Mouse (Mus musculus) liver, embryonic 16.5 days (tissue): ENCODE measurements around the gene Snx10. TPM values are rescaled to one million over a fixed set of nuclear protein-coding genes. Genes with fewer than 3 reads are reported as not detected.

ENCODE experiments used
- ATAC-seq: fragments of 200-750 bp; cut with Nextera tagmentation; 2 replicates; pipeline ENCODE4 v1.8.0; 2017; ENCODE audit warnings: low read depth, mild to moderate bottlenecking, moderate number of reproducible peaks, moderate library complexity
- H3K27ac ChIP-seq: fragments of 300-500 bp; sonication (generic); 2 replicates; pipeline ENCODE4 v1.5.1; 2014; ENCODE audit warnings: mild to moderate bottlenecking, low read length
- H3K27me3 ChIP-seq: fragments of 300-500 bp; sonication (generic); 2 replicates; pipeline ENCODE4 v1.6.1; 2014; ENCODE audit warnings: low read depth, low read length, mixed read lengths; ENCODE audit not compliant: control insufficient read depth, insufficient read depth
- H3K36me3 ChIP-seq: fragments of 300-500 bp; sonication (generic); 2 replicates; pipeline ENCODE4 v1.6.1; 2014; ENCODE audit warnings: mild to moderate bottlenecking; ENCODE audit not compliant: control insufficient read depth, insufficient read depth
- H3K4me1 ChIP-seq: fragments of 300-500 bp; sonication (generic); 2 replicates; pipeline ENCODE4 v1.6.1; 2014; ENCODE audit warnings: low read depth, low read length, mixed read lengths; ENCODE audit not compliant: control insufficient read depth
- H3K4me2 ChIP-seq: fragments of 300-500 bp; sonication (generic); 2 replicates; pipeline ENCODE4 v1.6.1; 2014; ENCODE audit warnings: low read depth, low read length, mixed read lengths
- H3K4me3 ChIP-seq: fragments of 300-500 bp; sonication (generic); 2 replicates; pipeline ENCODE4 v1.5.1; 2014; ENCODE audit warnings: low read depth, mild to moderate bottlenecking, low read length
- H3K9ac ChIP-seq: fragments of 300-500 bp; sonication (generic); 2 replicates; pipeline ENCODE4 v1.6.1; 2014; ENCODE audit warnings: low read depth, low read length
- H3K9me3 ChIP-seq: fragments of 300-500 bp; sonication (generic); replicated peaks from 2 replicates; pipeline ENCODE4 v1.6.1; 2016; ENCODE audit warnings: low read length; ENCODE audit not compliant: control insufficient read depth
- WGBS: fragments of 180-500 bp; shearing (Covaris S2); extraction: QIAGEN DNeasy Blood & Tissue Kit; methylation state at CpG from one replicate; pipeline ENCODE4 v1.1.7; 2014; ENCODE audit not compliant: insufficient replicate concordance; 5-methylcytosine and 5-hydroxymethylcytosine counted together
- polyA plus RNA-seq: library from polyadenylated mRNA; unstranded; fragments of >200 nt; fragmentation: Nextera tagmentation; extraction: Ambion mirVana; gene quantifications from 2 replicates; pipeline ENCODE4 v1.2.1, GENCODE M21; 2015

The Snx10 gene
- polyA plus RNA-seq, 1 experiment from 2014 or later: 8.8 TPM

DNA sequence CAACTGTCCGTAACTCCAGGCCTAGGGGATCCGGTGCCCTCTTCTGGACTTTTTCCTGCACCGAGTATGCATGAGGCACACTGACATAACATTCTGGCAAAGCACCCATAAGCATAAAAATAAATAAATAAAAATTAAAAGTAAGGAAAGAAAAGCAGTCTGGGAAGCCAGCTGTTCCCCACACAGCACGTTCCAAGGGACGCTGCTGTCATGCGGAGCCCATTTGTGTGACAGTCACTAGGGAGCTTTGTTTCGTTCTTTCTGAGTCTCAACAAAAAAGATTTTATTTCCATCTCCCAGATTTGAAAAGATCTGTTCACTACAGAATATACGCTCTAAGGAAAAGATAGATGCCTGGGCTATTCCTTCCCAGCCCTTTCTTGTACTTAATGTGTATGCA is 45.4 kb downstream of the Snx10 start:
- Histone ChIP-seq H3K4me1 (no peaks in the 10 kb centered on the region; the same call in 1 of the 2 replicates), H3K27me3 (no peaks in the 10 kb centered on the region), H3K36me3 (no peaks in the 10 kb centered on the region), H3K9ac (no peak overlapping the region), H3K4me2 (no peak overlapping the region), H3K9me3 (no peaks in the 10 kb centered on the region), H3K27ac (no peak overlapping the region), H3K4me3 (no peak overlapping the region)
- 82% methylated on average over 8 of the region's 8 CpGs for WGBS
- no peak for ATAC-seq

DNA sequence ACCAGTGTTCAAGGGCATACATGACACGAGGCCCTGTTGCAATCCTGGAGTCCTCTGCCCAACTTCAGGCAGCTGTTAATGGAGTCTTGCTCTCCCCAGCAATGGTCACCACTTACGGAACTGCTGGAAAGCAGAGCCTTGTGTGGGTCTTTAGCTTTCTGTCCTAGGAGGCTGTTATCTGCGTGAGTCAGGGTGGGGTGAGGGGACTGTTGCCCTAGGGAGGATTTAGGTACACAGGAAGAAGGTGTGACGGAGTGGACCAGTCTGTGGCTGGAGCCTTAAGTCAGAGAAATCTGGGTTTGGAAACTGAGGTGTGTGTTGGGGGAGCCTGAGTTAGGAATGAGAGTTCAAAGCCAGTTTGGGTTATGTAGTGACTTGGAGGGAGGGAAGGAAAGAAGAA is 49.4 kb downstream of the Snx10 start:
- Histone ChIP-seq H3K4me2 (no peak overlapping the region), H3K9ac (no peak overlapping the region), H3K36me3 (no peaks in the 10 kb centered on the region), H3K27me3 (no peaks in the 10 kb centered on the region), H3K27ac (no peak overlapping the region), H3K4me1 (no peaks in the 10 kb centered on the region; the same call in 1 of the 2 replicates), H3K4me3 (no peak overlapping the region), H3K9me3 (no peaks in the 10 kb centered on the region)
- WGBS: 49% methylated on average over 4 of the region's 4 CpGs
- no peak for ATAC-seq

DNA sequence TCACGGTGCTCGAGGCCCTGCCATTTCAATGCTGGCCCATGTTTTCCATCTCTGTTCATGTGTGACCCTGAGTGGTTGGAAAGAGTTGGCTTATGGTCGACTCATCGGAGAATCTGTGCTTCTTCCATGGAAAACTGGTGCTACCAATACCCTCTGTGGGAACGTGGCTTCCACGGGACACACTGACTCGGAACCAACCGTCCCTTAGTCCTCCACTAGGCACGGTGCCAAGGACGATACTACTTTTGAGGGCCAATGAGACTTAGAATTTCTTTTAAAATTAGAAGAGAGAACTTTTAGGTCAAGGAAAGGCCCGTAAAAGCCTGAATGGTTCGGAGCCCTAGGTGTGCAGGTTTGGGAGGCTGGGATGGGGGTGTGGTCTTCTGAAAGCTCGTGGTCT is 50.4 kb downstream of the Snx10 start:
- H3K9me3 ChIP-seq: no peaks in the 10 kb centered on the region

DNA sequence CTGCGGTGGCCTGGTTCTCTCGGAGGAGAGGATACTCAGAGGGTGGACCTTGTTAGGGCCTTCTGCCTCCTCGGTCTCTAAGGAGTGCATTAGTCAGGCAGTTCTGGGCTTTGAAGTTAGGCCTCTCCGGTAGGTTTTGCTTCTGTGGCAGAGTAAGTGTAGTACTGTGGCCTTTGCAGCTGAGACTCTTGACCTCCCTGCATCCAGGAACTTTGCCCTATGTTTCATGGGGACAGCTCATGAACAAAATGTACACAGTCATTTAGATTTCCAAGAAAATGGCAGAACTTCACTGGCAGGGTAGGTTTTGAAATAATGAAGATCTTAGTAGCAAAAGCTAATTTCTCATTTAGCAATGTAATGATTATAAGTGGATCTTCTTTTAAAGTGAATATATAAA is 54.7 kb downstream of the Snx10 start:
- ATAC-seq: 0 out of 2 replicates have a peak, but pooled peaks have one; percentile 19
- Histone ChIP-seq H3K9ac (no peak overlapping the region), H3K36me3 (no peaks in the 10 kb centered on the region), H3K27ac (no peak overlapping the region), H3K4me1 (no peaks in the 10 kb centered on the region; the same call in 1 of the 2 replicates), H3K4me3 (no peak overlapping the region), H3K9me3 (no peaks in the 10 kb centered on the region), H3K27me3 (no peaks in the 10 kb centered on the region), H3K4me2 (no peak overlapping the region)
- 63% methylated on average over 4 of the region's 4 CpGs for WGBS

More for the DNA sequence above, 50.4 kb downstream of the Snx10 start:
- H3K4me1 ChIP-seq: no peaks in the 10 kb centered on the region; the same call in 1 of the 2 replicates
- no peaks in the 10 kb centered on the region for H3K27me3 ChIP-seq
- H3K36me3 ChIP-seq: no peaks in the 10 kb centered on the region
- no peak overlapping the region for H3K27ac ChIP-seq
- H3K9ac ChIP-seq: no peak overlapping the region
- H3K4me2 ChIP-seq: no peak overlapping the region
- ATAC-seq: no peak
- WGBS: 67% methylated on average over 13 of the region's 13 CpGs
- H3K4me3 ChIP-seq: no peak overlapping the region

DNA sequence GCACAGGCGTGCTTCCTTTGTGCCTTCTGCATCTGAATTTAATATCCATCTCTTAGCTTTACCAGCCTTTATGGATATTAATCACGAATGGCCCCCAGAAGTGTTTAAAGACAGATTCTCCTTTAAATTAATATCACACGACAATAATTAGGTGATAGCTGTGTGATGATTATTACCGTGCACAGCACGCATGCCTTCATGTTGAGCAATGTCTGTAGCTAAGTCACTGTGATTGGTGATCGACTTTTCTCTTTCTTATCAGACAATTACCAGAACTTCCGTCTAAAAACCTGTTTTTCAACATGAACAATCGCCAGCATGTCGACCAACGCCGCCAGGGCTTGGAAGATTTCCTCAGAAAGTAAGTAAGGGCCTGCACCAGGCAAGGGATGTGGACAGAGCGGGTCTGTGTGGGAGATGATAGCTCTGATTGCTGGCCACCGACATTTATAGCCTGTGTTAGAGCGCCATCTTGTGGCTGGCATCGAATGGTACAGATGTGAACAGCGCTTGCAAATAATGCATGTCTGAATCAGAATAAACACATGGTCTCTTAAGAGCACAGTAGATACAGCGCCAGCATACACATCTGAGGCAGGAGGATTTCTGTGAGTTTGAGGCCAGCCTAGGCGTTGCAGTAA is 56.5 kb downstream of the Snx10 start:
- WGBS: 17% methylated on average over 18 of the region's 18 CpGs
- Histone ChIP-seq H3K4me3 (no peak overlapping the region), H3K4me2 (no peak overlapping the region), H3K4me1 (no peaks in the 10 kb centered on the region; the same call in 1 of the 2 replicates), H3K36me3 (no peaks in the 10 kb centered on the region), H3K9ac (no peak overlapping the region), H3K27ac (no peak overlapping the region), H3K9me3 (no peaks in the 10 kb centered on the region), H3K27me3 (no peaks in the 10 kb centered on the region)
- ATAC-seq: 0 out of 2 replicates have a peak, but pooled peaks have one; percentile 45

DNA sequence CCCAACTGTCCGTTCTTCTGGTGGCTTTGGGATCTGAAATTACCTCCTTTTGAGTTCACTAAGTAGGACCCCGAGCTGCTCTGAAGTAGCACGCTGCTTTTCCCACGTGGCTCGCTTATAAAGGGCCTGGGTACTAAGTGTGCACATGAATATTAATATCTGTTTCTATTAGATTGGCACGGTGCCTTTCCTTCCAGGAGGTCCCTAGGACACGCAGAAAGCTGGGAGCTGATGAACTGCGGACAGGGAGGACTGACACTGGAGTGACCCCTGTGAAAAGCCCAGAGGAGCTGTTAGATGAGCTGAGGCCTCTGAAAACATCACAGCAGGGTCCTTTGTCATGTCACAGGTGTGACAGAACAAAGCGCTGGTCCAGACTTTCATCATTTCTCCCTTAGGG is 57.7 kb downstream of the Snx10 start:
- no peak overlapping the region for H3K9ac ChIP-seq
- no peaks in the 10 kb centered on the region for H3K27me3 ChIP-seq
- H3K4me2 ChIP-seq: no peak overlapping the region
- no peak overlapping the region for H3K4me3 ChIP-seq
- no peaks in the 10 kb centered on the region for H3K36me3 ChIP-seq
- WGBS: 75% methylated on average over 9 of the region's 9 CpGs
- H3K27ac ChIP-seq: no peak overlapping the region
- ATAC-seq: no peak
- H3K9me3 ChIP-seq: no peaks in the 10 kb centered on the region
- H3K4me1 ChIP-seq: no peaks in the 10 kb centered on the region; the same call in 1 of the 2 replicates

DNA sequence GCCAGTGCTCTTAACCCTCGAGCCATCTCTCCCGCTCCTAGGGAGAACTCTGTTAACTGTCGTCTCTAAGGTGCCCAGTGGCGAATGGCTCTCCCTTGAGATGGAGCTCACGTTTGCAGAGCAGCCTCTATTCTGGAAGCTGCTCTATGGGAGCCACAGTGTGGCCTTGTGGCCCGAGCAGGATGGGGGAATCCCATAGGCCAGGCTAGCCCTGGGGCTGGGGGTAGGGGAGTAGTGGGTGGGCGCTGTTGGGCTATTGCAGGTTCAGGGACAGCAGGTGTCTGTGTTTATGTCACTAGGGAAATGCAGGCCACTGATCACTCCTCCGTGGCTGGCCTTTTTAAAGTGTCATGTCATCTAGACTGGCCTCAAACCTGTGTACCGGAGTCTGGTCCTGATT is 58.4 kb downstream of the Snx10 start:
- no peaks in the 10 kb centered on the region for H3K36me3 ChIP-seq

DNA sequence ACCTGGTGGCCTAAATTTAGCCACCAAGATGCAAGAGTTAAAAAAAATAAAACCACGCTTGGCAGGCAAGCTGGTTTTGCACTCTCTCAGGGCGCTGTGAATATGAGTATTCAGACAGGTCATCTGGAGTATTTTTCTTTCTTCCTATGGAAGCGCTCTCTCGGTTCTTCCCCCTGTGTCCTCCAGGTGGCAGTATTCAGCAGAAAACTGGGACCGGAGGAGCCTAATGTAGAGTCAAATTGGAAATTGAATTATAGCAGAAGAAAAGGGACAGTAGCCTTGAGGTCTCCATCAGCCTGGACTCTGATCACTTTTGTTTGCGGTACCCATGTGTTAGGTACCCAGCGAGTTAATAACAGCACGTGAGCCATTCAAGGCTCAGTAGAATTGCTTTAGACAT is 62.3 kb downstream of the Snx10 start:
- H3K4me1 ChIP-seq: no peaks in the 10 kb centered on the region
- no peaks in the 10 kb centered on the region for H3K27me3 ChIP-seq
- H3K9ac ChIP-seq: no peak overlapping the region
- no peak overlapping the region for H3K4me2 ChIP-seq
- no peak overlapping the region for H3K4me3 ChIP-seq
- H3K36me3 ChIP-seq: no peaks in the 10 kb centered on the region
- no peaks in the 10 kb centered on the region for H3K9me3 ChIP-seq
- ATAC-seq: no peak
- 26% methylated on average over 8 of the region's 8 CpGs for WGBS
- no peak overlapping the region for H3K27ac ChIP-seq

More for the DNA sequence above, 58.4 kb downstream of the Snx10 start:
- ATAC-seq: no peak
- H3K4me1 ChIP-seq: no peaks in the 10 kb centered on the region; the same call in 1 of the 2 replicates
- H3K27me3 ChIP-seq: no peaks in the 10 kb centered on the region
- H3K9ac ChIP-seq: no peak overlapping the region
- no peaks in the 10 kb centered on the region for H3K9me3 ChIP-seq
- 69% methylated on average over 9 of the region's 9 CpGs for WGBS
- H3K4me3 ChIP-seq: no peak overlapping the region
- H3K27ac ChIP-seq: no peak overlapping the region
- no peak overlapping the region for H3K4me2 ChIP-seq

DNA sequence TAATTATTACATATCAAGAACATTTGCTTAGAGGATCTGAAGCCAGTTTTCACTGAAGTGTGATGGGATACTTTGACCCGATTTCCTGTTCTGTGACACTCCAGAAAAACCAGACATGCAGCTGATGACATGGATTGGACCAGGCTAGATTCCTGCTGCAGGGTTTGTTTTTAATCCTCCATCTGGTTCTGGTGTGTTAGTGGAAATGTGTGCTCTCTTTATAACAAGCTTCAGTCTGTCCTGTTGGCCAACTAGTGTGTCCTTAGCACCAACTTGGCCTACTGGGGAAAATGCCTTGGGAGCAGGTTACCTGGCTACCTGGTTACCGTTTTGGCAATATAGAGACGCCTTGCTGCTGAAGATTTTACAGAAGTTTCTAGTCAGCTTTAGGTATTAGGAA is 63.6 kb downstream of the Snx10 start:
- no peak for ATAC-seq
- H3K27ac ChIP-seq: no peak overlapping the region
- H3K36me3 ChIP-seq: no peaks in the 10 kb centered on the region
- H3K4me3 ChIP-seq: no peak overlapping the region
- H3K4me2 ChIP-seq: no peak overlapping the region
- no peak overlapping the region for H3K9ac ChIP-seq
- 67% methylated on average over 3 of the region's 3 CpGs for WGBS
- H3K9me3 ChIP-seq: no peaks in the 10 kb centered on the region
- H3K27me3 ChIP-seq: peaks cover 2% of the 10 kb centered on the region; the same call in 1 of the 2 replicates
- H3K4me1 ChIP-seq: peaks cover 2% of the 10 kb centered on the region; the same call in 1 of the 2 replicates
